Mouse (Mus musculus): Measurements from ENCODE around the gene Klf15.
A peak's percentile ranks its signal among the peaks of the same experiment; 100 is the strongest.

GRCm38 (mm10) chr6:90466847-90467410, 4.6 kb downstream of the Klf15 start:
- TF ChIP-seq CTCF (conservative IDR thresholded peaks at IDR 0.05; ENCODE audit: insufficient read depth, insufficient read length, low read depth, low read length) (0 out of 2 replicates have a peak, but pooled peaks have one; percentile 24), POLR2A (IDR thresholded peaks at IDR 0.05; ENCODE audit: low read depth, low read length) (no peak)

Data from kidney, adult 2 months (tissue).